Mouse (Mus musculus): Measurements from ENCODE around the gene Safb. TPM values are rescaled to one million over a fixed set of nuclear protein-coding genes. Genes with fewer than 3 reads are reported as not detected.

Safb gene
- total RNA-seq, 2 experiments from 2014 or later: 43.0 to 46.7 TPM

- intact Hi-C loops (cut with DNase I): no loop called here
- no peak overlapping the region for H3K4me3 ChIP-seq
- DNase-seq: no peak
- no peak overlapping the region; the same call in 1 of the 2 replicates for H3K27ac ChIP-seq
- TF ChIP-seq CTCF (IDR thresholded peaks at IDR 0.05): no peak
Observed at GRCm38 (mm10) chr17:56566918-56567317, 17.7 kb upstream of the Safb start.

- H3K4me3 ChIP-seq: no peak overlapping the region
- no peak overlapping the region for H3K27ac ChIP-seq
- intact Hi-C loops (cut with DNase I): no loop called here
- no peak for TF ChIP-seq CTCF (IDR thresholded peaks at IDR 0.05)
- no peak for DNase-seq
Observed at GRCm38 (mm10) chr17:56567370-56567769, 17.3 kb upstream of the Safb start.

DNA sequence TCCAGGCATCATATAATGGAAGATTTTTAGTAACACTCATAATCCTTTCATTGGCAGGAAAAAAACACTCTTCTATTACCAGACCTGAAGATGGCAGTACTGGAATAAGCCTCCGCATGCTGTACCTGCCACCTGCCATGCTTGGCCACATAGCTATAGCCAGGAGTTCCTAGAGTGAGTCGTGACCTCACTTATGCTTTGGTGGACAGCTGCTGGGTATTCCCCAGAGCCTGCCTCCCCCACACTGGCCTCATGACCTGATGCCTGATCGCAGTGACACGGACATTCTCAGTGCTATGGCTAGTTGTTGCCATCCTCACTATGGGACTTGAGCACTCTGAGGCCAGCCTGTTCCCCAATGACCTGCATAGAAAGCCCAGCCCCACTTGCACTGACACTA, 14.3 kb upstream of the Safb start:
- no peak for DNase-seq
- H3K27ac ChIP-seq: no peak overlapping the region
- H3K4me3 ChIP-seq: no peak overlapping the region
- intact Hi-C loops (cut with DNase I): no loop called here
- no peak for TF ChIP-seq CTCF (IDR thresholded peaks at IDR 0.05)

- no peak for DNase-seq
- intact Hi-C loops (cut with DNase I): no loop called here
- TF ChIP-seq CTCF (IDR thresholded peaks at IDR 0.05): no peak
- H3K4me3 ChIP-seq: no peak overlapping the region
- H3K27ac ChIP-seq: no peak overlapping the region
Observed at GRCm38 (mm10) chr17:56572154-56572553, 12.5 kb upstream of the Safb start.

DNA sequence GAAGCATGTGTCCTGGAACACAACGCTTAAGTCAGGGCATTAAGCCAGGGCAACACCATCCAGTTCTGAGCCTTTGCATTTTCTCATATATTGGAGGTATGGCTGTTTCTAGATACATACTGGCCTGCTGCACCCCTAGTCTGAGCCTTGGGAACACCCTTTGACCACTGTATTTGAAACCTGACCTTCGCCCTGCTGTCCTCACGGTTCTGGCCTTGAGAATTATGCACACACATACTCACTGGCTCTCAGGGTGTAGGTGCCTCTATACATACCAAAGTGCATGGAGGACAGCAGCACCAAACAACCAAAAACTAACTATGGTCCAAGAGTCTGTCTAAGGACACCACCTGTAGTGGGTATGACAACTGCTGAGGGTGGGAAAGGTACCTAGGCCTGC, 11.7 kb upstream of the Safb start:
- TF ChIP-seq CTCF (IDR thresholded peaks at IDR 0.05): no peak
- H3K27ac ChIP-seq: no peak overlapping the region
- no peak overlapping the region for H3K4me3 ChIP-seq
- intact Hi-C loops (cut with DNase I): no loop called here
- no peak for DNase-seq

DNA sequence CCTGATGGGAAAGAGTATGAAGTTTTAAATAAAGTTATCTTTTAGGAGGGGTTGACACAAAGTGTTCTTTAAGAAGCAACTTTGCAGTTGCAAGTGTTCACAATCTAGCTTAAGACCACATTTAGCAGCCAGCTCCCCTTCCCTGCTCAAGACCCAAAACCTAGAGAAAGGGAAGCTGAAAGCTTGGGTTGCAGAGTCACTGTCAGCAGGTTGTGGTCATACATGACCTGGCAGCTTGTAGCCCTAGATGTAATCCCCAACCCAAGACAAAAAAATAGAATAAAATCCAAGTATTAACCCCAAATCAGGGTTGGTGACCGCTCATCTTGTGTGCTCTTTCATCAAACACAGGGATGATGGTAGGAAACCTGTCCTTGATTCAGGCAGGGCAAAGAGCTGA, 1.6 kb upstream of the Safb start:
- H3K27ac ChIP-seq: peak overlapping the region; percentile 100
- H3K4me3 ChIP-seq: peak overlapping the region; percentile 88
- no peak for TF ChIP-seq CTCF (IDR thresholded peaks at IDR 0.05)
- intact Hi-C loops (cut with DNase I): no loop called here
- DNase-seq: no peak

DNA sequence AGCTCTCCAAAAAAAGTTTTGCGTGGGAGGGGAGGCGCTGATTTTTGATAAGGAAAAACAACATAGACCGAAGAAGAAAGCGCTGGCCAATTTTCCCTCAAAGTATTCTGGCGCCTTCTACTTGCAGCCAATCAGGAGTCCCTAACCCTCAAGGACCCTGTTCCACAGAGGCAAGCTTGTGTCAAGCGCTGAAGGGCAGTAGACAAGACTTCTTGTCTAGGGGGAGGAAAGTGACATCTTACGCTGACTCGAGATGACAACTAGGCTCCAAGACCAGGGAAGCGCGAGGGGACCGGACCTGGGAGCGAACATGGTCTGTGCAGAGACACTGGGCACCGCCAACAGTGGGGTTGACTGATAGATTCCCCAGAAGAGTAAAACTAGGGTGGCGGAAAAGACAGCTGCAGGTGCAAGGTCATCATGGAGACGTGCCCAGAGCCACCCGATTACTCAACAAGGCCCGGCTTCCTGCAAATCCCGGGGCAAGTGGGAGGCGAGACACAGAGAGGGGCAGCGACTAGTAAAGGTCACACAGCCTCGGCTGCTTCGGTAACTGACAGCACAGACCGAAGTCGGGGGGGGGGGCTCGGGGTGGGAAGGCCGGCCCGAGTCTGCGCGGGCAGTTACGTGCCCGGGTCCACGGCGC, 891 bp upstream of the Safb start:
- TF ChIP-seq CTCF (IDR thresholded peaks at IDR 0.05): no peak
- peak; percentile 80 for DNase-seq
- intact Hi-C loops (cut with DNase I): no loop called here
- Histone ChIP-seq H3K4me3 (peak overlapping the region; percentile 88), H3K27ac (peak overlapping the region; percentile 100)

- no peak for TF ChIP-seq CTCF (IDR thresholded peaks at IDR 0.05)
- peak; percentile 67 for DNase-seq
- H3K4me3 ChIP-seq: peak overlapping the region; percentile 88
- intact Hi-C loops (cut with DNase I): no loop called here
- H3K27ac ChIP-seq: peak overlapping the region; percentile 100
Observed at GRCm38 (mm10) chr17:56585171-56585821, 671 bp downstream of the Safb start.

DNA sequence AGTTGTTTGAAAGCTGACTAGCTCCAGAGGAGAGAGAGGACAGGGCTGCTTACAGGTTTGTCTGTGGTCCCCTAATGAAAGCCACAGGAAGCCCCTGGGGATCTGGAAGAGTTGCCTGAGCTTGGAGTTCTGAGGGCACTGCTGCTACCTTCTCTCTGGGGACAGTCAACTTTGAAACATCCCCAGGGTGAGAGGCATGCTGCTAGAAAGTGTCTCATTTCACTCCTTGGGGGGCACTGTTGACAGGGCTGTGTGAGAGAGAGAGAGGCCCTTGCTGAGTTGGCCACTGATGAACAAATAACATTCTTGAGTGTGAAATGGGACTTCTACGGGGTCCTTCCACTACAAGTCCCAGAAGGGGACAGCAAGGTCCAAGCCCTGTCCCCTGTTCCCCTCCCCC, 3.1 kb downstream of the Safb start:
- intact Hi-C loops (cut with DNase I): no loop called here
- no peak for TF ChIP-seq CTCF (IDR thresholded peaks at IDR 0.05)
- Histone ChIP-seq H3K4me3 (peak overlapping the region; percentile 88), H3K27ac (no peak overlapping the region)
- DNase-seq: no peak

DNA sequence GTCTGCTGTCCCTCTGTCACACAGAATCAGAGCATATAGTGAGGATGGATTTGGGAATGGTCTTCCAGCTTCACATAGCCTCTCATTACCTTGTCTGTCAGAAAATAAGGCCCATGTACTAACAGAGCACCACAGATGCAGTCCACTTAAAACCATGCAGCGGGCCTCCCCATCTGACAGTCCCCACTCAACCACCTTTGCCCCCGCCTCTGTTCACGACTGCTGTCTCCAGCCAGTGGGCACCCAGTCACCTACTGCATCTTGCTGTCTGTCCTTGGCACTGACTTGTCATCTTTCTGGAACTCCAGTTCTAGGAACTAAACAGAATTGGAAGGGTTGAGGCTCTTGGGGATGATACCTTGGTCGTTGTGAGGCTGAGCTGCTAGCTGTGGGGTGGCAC, 4.3 kb downstream of the Safb start:
- intact Hi-C loops (cut with DNase I): no loop called here
- Histone ChIP-seq H3K27ac (no peak overlapping the region), H3K4me3 (no peak overlapping the region)
- no peak for TF ChIP-seq CTCF (IDR thresholded peaks at IDR 0.05)
- DNase-seq: no peak

DNA sequence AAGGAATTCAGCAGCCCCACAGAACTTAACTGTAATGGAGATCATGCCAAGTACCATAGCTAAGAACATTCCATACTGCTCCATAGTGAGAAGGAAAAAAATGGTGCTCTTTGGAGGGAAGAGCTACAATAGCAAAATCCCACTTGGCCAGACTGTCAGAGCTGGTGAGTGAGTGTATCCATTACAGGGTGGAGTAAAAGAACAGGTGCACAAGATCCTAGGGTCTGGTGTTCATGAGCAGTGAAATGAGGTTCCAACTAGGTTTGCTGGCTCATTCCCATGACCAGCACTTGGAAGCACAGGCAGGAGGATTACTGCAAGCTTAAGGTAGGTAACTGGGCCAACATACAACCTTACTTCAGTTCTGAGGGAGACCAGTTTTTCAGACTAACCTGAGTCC, 7.9 kb downstream of the Safb start:
- intact Hi-C loops (cut with DNase I): no loop called here
- Histone ChIP-seq H3K27ac (peak overlapping the region; percentile 58), H3K4me3 (no peak overlapping the region)
- peak; percentile 45 for DNase-seq
- TF ChIP-seq CTCF (IDR thresholded peaks at IDR 0.05): no peak

DNA sequence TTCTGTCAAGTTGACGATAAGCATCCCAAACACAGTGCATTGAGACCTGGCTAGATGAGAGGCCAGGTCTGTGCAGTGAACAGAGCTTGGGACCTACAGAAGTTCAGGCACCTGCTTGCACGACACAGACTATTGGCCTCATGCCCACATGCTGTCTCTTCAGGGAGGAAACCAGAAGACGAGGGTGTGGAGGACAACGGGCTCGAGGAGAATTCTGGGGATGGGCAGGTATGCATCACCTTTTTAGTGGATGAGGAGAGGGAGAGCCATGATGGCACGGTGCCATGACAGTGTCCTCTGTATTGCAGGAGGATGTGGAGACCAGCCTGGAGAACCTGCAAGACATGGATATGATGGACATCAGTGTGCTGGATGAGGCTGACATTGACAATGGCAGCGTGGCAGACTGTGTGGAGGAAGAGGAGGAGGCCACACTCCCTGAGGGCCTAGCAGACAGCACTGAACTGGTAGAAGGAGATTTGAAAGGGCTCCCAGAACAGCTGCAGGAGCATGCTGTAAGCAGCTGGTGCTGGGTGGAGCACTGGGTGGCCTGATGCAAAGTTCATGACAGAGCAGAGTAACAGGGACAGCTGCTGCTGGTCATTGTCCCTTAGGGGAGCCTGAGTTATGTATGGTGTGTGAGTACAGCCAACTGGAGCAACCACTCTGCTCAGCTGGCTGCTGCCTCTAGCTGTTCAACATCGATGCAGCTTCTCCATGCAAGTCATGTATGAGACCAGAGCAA, 9.1 kb downstream of the Safb start:
- intact Hi-C loops (cut with DNase I): loop anchor here (2.0 kb wide), 1 partner anchor 15 kb away; the partner anchor contains the start of gene 2410015M20Rik
- DNase-seq: peak; percentile 39
- peak overlapping the region; percentile 58 for H3K27ac ChIP-seq
- H3K4me3 ChIP-seq: no peak overlapping the region
- TF ChIP-seq CTCF (IDR thresholded peaks at IDR 0.05): no peak

All from gastrocnemius, adult 2 months (tissue).